Mouse (Mus musculus) bone marrow macrophage, adult 2 months (primary cell): Measurements from ENCODE around the gene Cog4.
"Not testable (repeated sequence)": the region's sequence is repeated elsewhere in the genome, so short reads cannot be mapped to it uniquely, and the experiment has no call there.

ENCODE experiments used
- CTCF ChIP-seq: IDR thresholded peaks from 2 replicates; pipeline ENCODE4 v1.5.1; 2012; ENCODE audit warnings: low read depth, mild to moderate bottlenecking, low read length, moderate library complexity
- POLR2A ChIP-seq: IDR thresholded peaks from 2 replicates; pipeline ENCODE4 v1.6.1; 2012; ENCODE audit warnings: mild to moderate bottlenecking, low read depth, low read length, borderline replicate concordance

DNA sequence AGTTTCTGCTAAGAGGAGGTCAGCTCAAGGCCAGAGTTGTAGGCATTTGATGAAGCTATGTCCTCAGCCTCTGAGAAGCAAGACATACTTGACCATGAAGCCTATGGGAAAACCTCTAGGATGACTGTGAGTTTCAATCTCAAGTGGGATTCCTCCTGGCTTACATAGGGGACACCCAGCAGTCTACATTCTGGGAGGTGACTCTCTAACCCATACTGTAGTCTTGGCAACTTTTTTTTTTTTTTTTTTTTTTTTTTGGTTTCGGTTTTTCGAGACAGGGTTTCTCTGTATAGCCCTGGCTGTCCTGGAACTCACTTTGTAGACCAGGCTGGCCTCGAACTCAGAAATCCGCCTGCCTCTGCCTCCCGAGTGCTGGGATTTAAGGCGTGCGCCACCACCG, 83.3 kb downstream of the Cog4 start:
- TF ChIP-seq CTCF, POLR2A: not testable (repeated sequence)
